Mouse (Mus musculus) myocyte (in vitro differentiated cells): ENCODE measurements around the gene Gpr176.

Source experiments
- CEBPB ChIP-seq: IDR thresholded peaks from 2 replicates; pipeline ENCODE4 v1.6.1; 2011; ENCODE audit warnings: mild to moderate bottlenecking, moderate library complexity; ENCODE audit not compliant: poor library complexity, insufficient read depth, severe bottlenecking
- E2F4 ChIP-seq: IDR thresholded peaks from one replicate; pipeline ENCODE4 v1.6.1; 2011; ENCODE audit warnings: mild to moderate bottlenecking, control low read depth, moderate library complexity; ENCODE audit not compliant: insufficient read depth
- MAX ChIP-seq: IDR thresholded peaks from one replicate; pipeline ENCODE4 v1.6.1; 2011; ENCODE audit warnings: low read depth, mild to moderate bottlenecking, control low read depth
- MYOD1 ChIP-seq, 3 experiments: IDR thresholded peaks; one replicate each; pipeline ENCODE4 v1.6.1; 2011; ENCODE audit warnings: control low read depth in 2 of 3, low read depth in 2 of 3, mild to moderate bottlenecking in 2 of 3, moderate library complexity in 1 of 3; ENCODE audit not compliant: insufficient read length in 2 of 3, control insufficient read depth in 1 of 3
- MYOG ChIP-seq, 3 experiments: IDR thresholded peaks; one replicate each; pipeline ENCODE4 v1.6.1; 2011; ENCODE audit warnings: control low read depth in 2 of 3, low read depth in 2 of 3, mild to moderate bottlenecking in 2 of 3; ENCODE audit not compliant: insufficient read length in 2 of 3, control insufficient read depth in 1 of 3, insufficient read depth in 1 of 3
- POLR2A ChIP-seq: IDR thresholded peaks from one replicate; pipeline ENCODE4 v1.6.1; 2011; ENCODE audit warnings: low read depth, mild to moderate bottlenecking, control low read depth, moderate library complexity; ENCODE audit not compliant: insufficient read length
- POLR2AphosphoS2 ChIP-seq: IDR thresholded peaks from one replicate; pipeline ENCODE4 v1.6.1; 2011; ENCODE audit warnings: low read depth, control low read depth; ENCODE audit not compliant: insufficient read length
- REST ChIP-seq: IDR thresholded peaks from one replicate; pipeline ENCODE4 v1.6.1; 2011; ENCODE audit warnings: mild to moderate bottlenecking, control low read depth, moderate library complexity; ENCODE audit not compliant: insufficient read depth, insufficient read length
- TCF12 ChIP-seq: IDR thresholded peaks from one replicate; pipeline ENCODE4 v1.6.1; 2011; ENCODE audit warnings: mild to moderate bottlenecking, control low read depth; ENCODE audit not compliant: poor library complexity, insufficient read depth, severe bottlenecking
- TCF3 ChIP-seq: IDR thresholded peaks from one replicate; pipeline ENCODE4 v1.6.1; 2011; ENCODE audit warnings: low read depth, control low read depth; ENCODE audit not compliant: insufficient read length
- USF1 ChIP-seq: IDR thresholded peaks from one replicate; pipeline ENCODE4 v1.6.1; 2011; ENCODE audit warnings: low read depth, mild to moderate bottlenecking, control low read depth, moderate library complexity

DNA sequence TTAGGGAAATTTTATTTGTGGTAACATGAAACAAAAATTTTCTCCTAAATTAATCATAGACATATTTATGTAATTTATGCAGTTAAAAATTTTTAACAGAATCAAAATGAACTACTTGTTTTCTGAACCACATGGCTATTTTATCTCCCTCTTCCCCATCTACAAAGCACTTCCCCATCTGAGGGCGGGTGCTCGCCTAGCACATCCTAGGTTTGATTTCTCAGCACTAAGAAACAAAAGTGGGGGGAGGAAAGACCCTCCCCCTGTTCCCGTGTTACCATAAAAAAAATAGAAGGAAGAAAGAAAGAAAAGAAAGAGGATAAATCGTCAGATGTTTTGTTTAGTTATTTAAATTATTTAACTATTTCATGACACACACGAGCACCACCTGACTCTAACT lies 18.0 kb upstream of the Gpr176 start:
- no peak for TF ChIP-seq MAX
- TF ChIP-seq POLR2A: no peak
- no peak for TF ChIP-seq USF1
- TF ChIP-seq E2F4: no peak
- TF ChIP-seq TCF3: no peak
- no peak for TF ChIP-seq MYOG (IDR thresholded peaks at IDR 0.05; ENCODE audit: control insufficient read depth in 1 of 3, insufficient read depth in 1 of 3, insufficient read length in 2 of 3, low read depth in 2 of 3)
- no peak for TF ChIP-seq REST
- TF ChIP-seq MYOD1 (IDR thresholded peaks at IDR 0.05; ENCODE audit: control insufficient read depth in 1 of 3, insufficient read length in 2 of 3, low read depth in 2 of 3): no peak
- no peak for TF ChIP-seq CEBPB
- no peak for TF ChIP-seq POLR2AphosphoS2
- TF ChIP-seq TCF12: no peak
